Mouse (Mus musculus) liver, adult (tissue): ENCODE data around the gene Stard13.

Experiments
- GATA4 ChIP-seq: IDR thresholded peaks from 2 replicates; pipeline ENCODE4 v1.6.1; 2014; ENCODE audit warnings: mild to moderate bottlenecking, low read length; ENCODE audit not compliant: insufficient replicate concordance

Stard13 gene

DNA sequence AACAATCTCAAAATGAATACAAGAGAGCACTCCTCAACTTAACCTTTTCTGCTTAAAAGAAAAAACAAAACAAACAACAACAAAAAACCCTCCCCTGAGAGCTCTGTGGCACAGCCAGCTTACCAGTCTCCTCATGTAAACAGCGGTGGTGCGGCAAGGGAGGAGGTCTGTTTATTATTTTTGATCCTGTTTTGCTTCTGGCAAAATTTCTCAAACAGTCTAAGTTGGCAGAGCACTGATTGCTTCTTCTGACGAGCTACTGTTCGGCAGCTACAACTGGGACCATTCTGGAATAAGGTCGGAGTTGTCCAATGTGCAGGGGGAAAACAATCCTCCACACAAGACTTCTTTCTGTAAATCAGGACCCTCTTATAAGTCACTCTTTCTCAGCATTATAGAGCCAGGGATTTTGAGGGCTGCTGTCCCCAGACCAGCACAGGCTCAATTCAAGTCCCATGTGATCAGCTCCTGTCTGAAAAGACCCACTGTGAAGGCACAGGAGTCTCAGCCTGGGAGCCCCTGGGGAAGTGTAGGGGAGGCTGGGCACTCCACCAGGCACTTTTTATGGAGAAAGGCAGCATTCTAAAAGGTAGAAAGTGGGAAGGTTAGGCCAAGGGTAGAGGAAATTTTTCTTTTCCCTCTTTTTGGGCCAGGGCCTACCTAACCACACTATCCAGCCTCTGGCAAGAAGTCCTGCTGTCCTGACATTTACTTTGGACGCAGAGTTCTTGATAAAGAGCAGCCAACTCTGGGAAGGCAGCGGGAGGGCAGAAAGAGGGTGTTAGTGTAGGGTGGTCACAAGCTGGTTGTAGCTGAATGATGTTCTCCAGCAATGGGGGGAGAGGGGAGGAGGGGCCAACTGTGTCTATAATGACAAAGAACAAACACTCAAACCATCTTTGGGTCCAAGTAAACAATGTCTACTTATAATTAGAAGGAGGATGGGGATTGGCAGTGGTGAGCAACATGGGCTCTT, 58.9 kb downstream of the Stard13 start:
- TF ChIP-seq GATA4, result peak; percentile 66; the same call in 1 of the 2 replicates

GRCm38 (mm10) chr5:151173774-151174173, 59.9 kb downstream of the Stard13 start:
- TF ChIP-seq GATA4, result no peak

DNA sequence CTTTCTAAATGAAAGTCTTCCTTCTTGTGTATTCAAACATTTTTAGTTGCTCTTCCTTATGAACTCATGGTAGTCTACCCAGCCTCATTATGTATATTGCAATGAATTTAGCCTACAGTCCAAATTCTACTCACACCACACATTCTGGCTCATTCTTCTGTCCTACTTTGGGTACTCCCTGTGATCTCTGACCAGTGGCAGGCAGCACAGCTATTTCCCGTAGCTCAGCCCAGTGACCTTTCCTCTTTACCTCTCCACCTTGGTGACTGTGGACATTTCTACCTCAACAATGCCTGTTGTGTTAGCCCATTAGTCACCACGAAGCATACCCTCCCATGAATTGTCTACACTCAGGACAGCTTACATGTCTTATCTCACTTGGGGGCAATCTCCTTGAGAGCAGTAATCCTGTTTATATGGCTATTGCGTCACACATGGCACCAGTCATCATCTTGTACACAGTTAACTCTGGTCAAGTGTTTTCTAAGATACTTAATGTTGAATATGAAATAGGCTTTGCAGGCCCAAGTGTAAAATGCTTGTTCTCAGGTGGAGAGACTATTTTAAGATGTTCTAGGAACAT, 63.4 kb downstream of the Stard13 start:
- no peak for TF ChIP-seq GATA4

DNA sequence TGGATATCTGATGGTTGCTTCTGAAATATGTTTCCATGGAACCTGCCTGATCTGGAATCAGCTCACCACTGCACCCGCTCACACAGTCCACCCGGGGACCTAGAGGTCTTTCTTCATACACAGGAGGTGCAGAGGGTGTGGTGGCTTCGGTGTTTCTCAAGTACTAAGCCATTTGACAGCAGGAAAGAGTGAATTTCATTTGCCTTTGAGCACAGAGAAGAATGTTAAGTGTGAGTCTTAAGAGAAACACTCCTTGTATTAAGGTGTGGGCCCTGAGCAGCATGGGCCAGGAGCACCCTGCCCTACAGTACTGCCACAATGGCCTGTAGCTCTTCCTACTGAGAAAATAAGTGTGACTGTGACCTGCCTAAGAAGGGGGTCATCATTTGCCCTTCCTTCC, 65.4 kb downstream of the Stard13 start:
- no peak for TF ChIP-seq GATA4

DNA sequence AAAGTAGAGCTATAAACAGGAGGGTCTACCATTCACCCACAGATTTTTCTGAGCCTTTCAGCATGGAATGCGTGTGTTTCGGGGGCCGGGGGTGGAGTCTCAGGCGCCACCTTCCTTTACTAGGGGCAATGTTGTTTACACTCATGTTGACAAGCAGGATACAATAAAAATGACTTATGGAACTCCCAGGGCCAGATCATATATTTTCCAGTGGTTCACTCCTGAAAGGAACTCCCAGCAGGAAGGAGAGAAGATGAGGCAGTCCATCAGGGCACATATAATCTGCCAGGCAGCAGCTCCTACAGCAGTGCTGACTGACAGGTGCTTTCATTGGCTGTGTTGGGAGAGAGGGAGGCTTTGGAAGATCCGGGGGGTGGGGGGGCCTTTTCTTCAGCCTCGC, 66.0 kb downstream of the Stard13 start:
- no peak for TF ChIP-seq GATA4

GRCm38 (mm10) chr5:151166266-151166665, 67.4 kb downstream of the Stard13 start:
- peak; percentile 34; the same call in 1 of the 2 replicates for TF ChIP-seq GATA4

GRCm38 (mm10) chr5:151165381-151166016, 68.1 kb downstream of the Stard13 start:
- no peak for TF ChIP-seq GATA4

DNA sequence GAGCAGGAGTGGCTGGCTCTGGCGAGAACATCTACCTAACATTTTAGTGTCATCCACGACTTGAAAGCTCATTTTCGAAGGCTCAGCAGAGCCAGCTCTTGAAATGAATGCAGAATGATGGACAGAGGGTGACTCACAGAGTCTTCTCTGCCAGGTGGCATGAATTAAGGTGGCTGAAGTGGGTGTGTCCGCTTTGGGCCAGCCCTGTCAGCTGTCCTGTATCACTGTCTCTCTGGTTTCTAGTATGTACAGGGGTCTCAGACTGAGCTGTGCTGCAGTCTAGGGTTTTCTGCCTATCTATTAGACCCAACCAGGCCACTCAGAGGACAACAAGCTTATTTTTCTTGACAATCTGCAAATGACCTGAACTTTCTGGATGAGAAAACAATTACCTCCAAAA, 68.8 kb downstream of the Stard13 start:
- no peak for TF ChIP-seq GATA4

GRCm38 (mm10) chr5:151162642-151163041, 71.0 kb downstream of the Stard13 start:
- TF ChIP-seq GATA4, result no peak

DNA sequence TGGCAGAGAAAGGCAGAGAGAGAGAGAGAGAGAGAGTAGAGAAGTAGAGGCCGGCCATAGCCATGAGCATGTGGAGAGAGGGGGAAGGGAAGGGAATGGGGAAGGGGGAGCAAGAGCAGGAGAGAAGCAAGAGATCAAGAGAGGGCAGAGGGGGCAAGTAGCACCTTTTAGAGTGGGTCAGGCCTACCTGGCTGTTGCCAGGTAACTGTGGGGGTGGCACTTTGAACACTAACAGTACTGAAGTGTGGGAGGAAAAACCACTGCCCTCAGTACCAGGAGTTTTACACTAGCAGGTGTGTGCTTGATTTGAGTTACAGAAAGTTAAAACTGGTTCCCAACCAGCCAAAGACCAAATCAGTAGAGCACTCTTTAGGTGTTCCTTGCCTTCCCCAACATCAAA, 78.4 kb downstream of the Stard13 start:
- no peak for TF ChIP-seq GATA4

GRCm38 (mm10) chr5:151154780-151155179, 78.9 kb downstream of the Stard13 start:
- no peak for TF ChIP-seq GATA4

DNA sequence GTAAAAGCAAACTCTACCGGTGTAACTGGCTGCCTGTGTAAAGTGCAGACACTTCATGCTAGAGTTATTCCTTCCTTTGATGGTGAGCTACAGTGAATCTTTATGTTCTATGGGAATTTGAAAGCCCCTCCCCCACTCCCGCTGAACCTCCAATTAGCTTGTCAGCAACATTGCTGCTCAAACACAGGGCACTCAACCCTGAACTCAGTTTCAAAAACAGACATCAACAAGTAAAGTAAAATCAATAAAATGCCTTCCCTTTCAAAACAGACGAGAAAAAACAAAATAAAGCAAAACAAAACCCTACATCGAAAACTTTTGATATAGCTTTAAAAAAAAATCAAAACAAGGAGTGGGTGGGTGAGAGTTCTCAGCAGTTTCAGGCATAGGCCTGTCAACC, 79.6 kb downstream of the Stard13 start:
- no peak for TF ChIP-seq GATA4

- TF ChIP-seq GATA4, result no peak
Observed at GRCm38 (mm10) chr5:151151549-151151948, 82.1 kb downstream of the Stard13 start.

GRCm38 (mm10) chr5:151149509-151149908, 84.1 kb downstream of the Stard13 start:
- no peak for TF ChIP-seq GATA4

- TF ChIP-seq GATA4, result no peak
Observed at GRCm38 (mm10) chr5:151148079-151148478, 85.6 kb downstream of the Stard13 start.

GRCm38 (mm10) chr5:151145807-151146206, 87.8 kb downstream of the Stard13 start:
- no peak for TF ChIP-seq GATA4
